Mouse (Mus musculus) liver, adult 2 months (tissue): ENCODE measurements around the gene Ift122.

ENCODE experiments used
- CTCF ChIP-seq: fragments of 200-500 bp; IDR thresholded peaks from 2 replicates; pipeline ENCODE4 v1.5.1; 2011; ENCODE audit warnings: low read depth, low read length, control low read depth
- POLR2A ChIP-seq: fragments of 200-500 bp; IDR thresholded peaks from 2 replicates; pipeline ENCODE4 v1.6.1; 2011; ENCODE audit warnings: low read length, control low read depth; ENCODE audit not compliant: insufficient read depth; ENCODE audit errors: extremely low read depth

GRCm38 (mm10) chr6:115954506-115955074, 101.3 kb downstream of the Ift122 start:
- no peak for TF ChIP-seq CTCF
- no peak for TF ChIP-seq POLR2A
